Mouse (Mus musculus) brain, adult 2 months (tissue): ENCODE data around the gene Slc25a33.

Source experiments
- DNase-seq: peaks from one replicate; pipeline ENCODE4 v3.0.0; 2011; ENCODE audit warnings: low read depth, low spot score

Slc25a33 gene

GRCm38 (mm10) chr4:149727636-149728035 is 46.4 kb downstream of the Slc25a33 start:
- DNase-seq = no peak

GRCm38 (mm10) chr4:149725661-149726350 is 48.3 kb downstream of the Slc25a33 start:
- peak; percentile 93 for DNase-seq

GRCm38 (mm10) chr4:149724916-149725470 is 49.1 kb downstream of the Slc25a33 start:
- DNase-seq = no peak

- peak; percentile 89 for DNase-seq
Measured at GRCm38 (mm10) chr4:149723855-149724731, 50.0 kb downstream of the Slc25a33 start.

- no peak for DNase-seq
Measured at GRCm38 (mm10) chr4:149723021-149723390, 51.1 kb downstream of the Slc25a33 start.

- DNase-seq = peak; percentile 67
Measured at GRCm38 (mm10) chr4:149722104-149723020, 51.7 kb downstream of the Slc25a33 start.

GRCm38 (mm10) chr4:149721163-149721562 is 52.9 kb downstream of the Slc25a33 start:
- no peak for DNase-seq

- DNase-seq = peak; percentile 76
Measured at GRCm38 (mm10) chr4:149719686-149720085, 54.4 kb downstream of the Slc25a33 start.

GRCm38 (mm10) chr4:149714542-149714941 is 59.5 kb downstream of the Slc25a33 start:
- no peak for DNase-seq

- no peak for DNase-seq
Measured at GRCm38 (mm10) chr4:149711955-149712354, 62.1 kb downstream of the Slc25a33 start.

- DNase-seq = no peak
Measured at GRCm38 (mm10) chr4:149711485-149711884, 62.6 kb downstream of the Slc25a33 start.

- peak; percentile 87 for DNase-seq
Measured at GRCm38 (mm10) chr4:149710510-149710909, 63.6 kb downstream of the Slc25a33 start.

GRCm38 (mm10) chr4:149705941-149706340 is 68.1 kb downstream of the Slc25a33 start:
- no peak for DNase-seq

- no peak for DNase-seq
Measured at GRCm38 (mm10) chr4:149705298-149705697, 68.8 kb downstream of the Slc25a33 start.

- DNase-seq = peak; percentile 53
Measured at GRCm38 (mm10) chr4:149702210-149702979, 71.7 kb downstream of the Slc25a33 start, which contains the start of gene Pik3cd. Gene Pik3cd (minus strand): TSS chr4:149702571.

GRCm38 (mm10) chr4:149701426-149702209 is 72.5 kb downstream of the Slc25a33 start:
- DNase-seq = peak; percentile 33

- DNase-seq = no peak
Measured at GRCm38 (mm10) chr4:149699953-149700352, 74.1 kb downstream of the Slc25a33 start.

GRCm38 (mm10) chr4:149698197-149698821 is 75.8 kb downstream of the Slc25a33 start:
- DNase-seq = peak; percentile 62

- peak; percentile 24 for DNase-seq
Measured at GRCm38 (mm10) chr4:149697506-149698196, 76.4 kb downstream of the Slc25a33 start.
